Mouse (Mus musculus) left cerebral cortex, adult 2 months (tissue): ENCODE data around the gene Mis12. TPM values are rescaled to one million over a fixed set of nuclear protein-coding genes. Genes with fewer than 3 reads are reported as not detected.

ENCODE experiments used
- DNase-seq, 2 experiments: peaks; one replicate each; pipeline ENCODE4 v3.0.0; 2021 to 2022; ENCODE audit warnings: low spot score in 2 of 2, mixed read lengths in 1 of 2; ENCODE audit errors: extremely low spot score in 1 of 2
- H3K27ac ChIP-seq: fragments of 200-600 bp; 2 replicates; pipeline ENCODE4 v1.8.1; 2022
- H3K4me3 ChIP-seq: fragments of 200-600 bp; 2 replicates; pipeline ENCODE4 v1.8.1; 2022
- CTCF ChIP-seq: fragments of 200-600 bp; IDR thresholded peaks from 2 replicates; pipeline ENCODE4 v1.8.1; 2022; ENCODE audit warnings: antibody characterized with exemption, mild to moderate bottlenecking, moderate library complexity
- intact Hi-C: fragments of 180-260 bp; cut with DNase I; formaldehyde crosslinking; loops from one replicate; pipeline ENCODE4 v1.15.1; 2025
- total RNA-seq, 2 experiments: library from RNA; stranded (reverse); gene quantifications; 2 replicates each; pipeline ENCODE4 v1.2.3; 2021

Mis12 gene
- total RNA-seq, 2 experiments from 2014 or later: 18.6 to 18.9 TPM

GRCm38 (mm10) chr11:71028280-71028679 lies 8.9 kb downstream of the Mis12 start:
- no peak for DNase-seq
- Histone ChIP-seq H3K4me3 (no peak overlapping the region), H3K27ac (no peak overlapping the region)
- intact Hi-C loops: no loop called here
- TF ChIP-seq CTCF: no peak

- intact Hi-C loops: loop anchor here (10.0 kb wide), 1 partner anchor 295 kb away; no protein-coding TSS in a partner anchor
- DNase-seq: no peak
- Histone ChIP-seq H3K4me3 (no peak overlapping the region), H3K27ac (no peak overlapping the region)
- TF ChIP-seq CTCF: peak; percentile 36
These were observed 10.2 kb downstream of the Mis12 start for GRCm38 (mm10) chr11:71029403-71030118.

- intact Hi-C loops: loop anchor here (10.0 kb wide), 1 partner anchor 293 kb away; no protein-coding TSS in a partner anchor
- TF ChIP-seq CTCF: no peak
- Histone ChIP-seq H3K27ac (peak overlapping the region; percentile 96), H3K4me3 (peak overlapping the region; percentile 58)
- no peak for DNase-seq
These were observed 12.7 kb downstream of the Mis12 start for GRCm38 (mm10) chr11:71032070-71032469.

- TF ChIP-seq CTCF: no peak
- intact Hi-C loops: loop anchor here (10.0 kb wide), 1 partner anchor 292 kb away; no protein-coding TSS in a partner anchor
- H3K27ac ChIP-seq: peak overlapping the region; percentile 96
- DNase-seq: peak; percentile 22 to 48
- H3K4me3 ChIP-seq: peak overlapping the region; percentile 58
These were observed 13.2 kb downstream of the Mis12 start for GRCm38 (mm10) chr11:71032491-71033162.

- Histone ChIP-seq H3K27ac (peak within 1 kb of the TSS; percentile 96), H3K4me3 (peak within 1 kb of the TSS; percentile 58)
- intact Hi-C loops: loop anchor here (10.0 kb wide), 1 partner anchor 292 kb away; no protein-coding TSS in a partner anchor
- TF ChIP-seq CTCF: no peak
- DNase-seq: peak; percentile 48 to 71
These were observed 13.9 kb downstream of the Mis12 start, which contains the start of gene 6330403K07Rik for GRCm38 (mm10) chr11:71033163-71033761. 6330403K07Rik (minus strand) TSS chr11:71033513.

GRCm38 (mm10) chr11:71039526-71040298 lies 20.3 kb downstream of the Mis12 start:
- H3K27ac ChIP-seq: no peak overlapping the region
- TF ChIP-seq CTCF: no peak
- no peak overlapping the region for H3K4me3 ChIP-seq
- intact Hi-C loops: loop anchor here (10.0 kb wide), 1 partner anchor 285 kb away; no protein-coding TSS in a partner anchor
- no peak for DNase-seq

GRCm38 (mm10) chr11:71052554-71052953 lies 33.1 kb downstream of the Mis12 start:
- Histone ChIP-seq H3K4me3 (no peak overlapping the region), H3K27ac (no peak overlapping the region)
- intact Hi-C loops: loop anchor here (5.0 kb wide), 2 partner anchors 50 to 70 kb away; partner anchors contain the start of genes C1qbp and Dhx33
- DNase-seq: no peak
- peak; percentile 70 for TF ChIP-seq CTCF

- no peak for TF ChIP-seq CTCF
- no peak for DNase-seq
- intact Hi-C loops: no loop called here
These were observed 56.9 kb downstream of the Mis12 start for GRCm38 (mm10) chr11:71076342-71076741.

More at GRCm38 (mm10) chr11:71076342-71076741, 56.9 kb downstream of the Mis12 start:
- Histone ChIP-seq H3K27ac (no peak overlapping the region), H3K4me3 (no peak overlapping the region)

Other genes with a start within 250 kb of the Mis12 start
- gene Scimp, start 207.0 kb upstream of the Mis12 start, total RNA-seq: not detected
- 100 to 1,000 TPM; 125 to 132 TPM for gene Rabep1, start 174.8 kb upstream of the Mis12 start, total RNA-seq
- 10 to 100 TPM; 53.2 to 55.8 TPM for gene Nup88, start 49.6 kb upstream of the Mis12 start, total RNA-seq
- gene Rpain, start 49.4 kb upstream of the Mis12 start, total RNA-seq: 10 to 100 TPM; 34.0 to 40.5 TPM
- 10 to 100 TPM; 83.8 to 93.9 TPM for gene C1qbp, start 36.6 kb upstream of the Mis12 start, total RNA-seq
- gene Dhx33, start 15.2 kb upstream of the Mis12 start, total RNA-seq: 10 to 100 TPM; 27.6 to 34.1 TPM
- gene Derl2, start 230 bp downstream of the Mis12 start, total RNA-seq: 10 to 100 TPM; 22.2 to 24.5 TPM
- 100 to 1,000 TPM; 254 to 260 TPM for gene 6330403K07Rik, start 13.9 kb downstream of the Mis12 start, total RNA-seq
- gene Nlrp1a, start 125.1 kb downstream of the Mis12 start, total RNA-seq: under 1 TPM; 0.45 to 0.47 TPM
- under 1 TPM; 0.16 TPM for gene Nlrp1b, start 211.1 kb downstream of the Mis12 start, total RNA-seq